Mouse (Mus musculus): ENCODE measurements around the gene Polr2l.

The Polr2l gene

GRCm38 (mm10) chr7:141484186-141485120 lies 9.5 kb upstream of the Polr2l start:
- no peak for DNase-seq (ENCODE audit: low read depth)

GRCm38 (mm10) chr7:141483114-141483653 lies 8.3 kb upstream of the Polr2l start:
- no peak for DNase-seq (ENCODE audit: low read depth)

- no peak for DNase-seq (ENCODE audit: low read depth)
Observed at GRCm38 (mm10) chr7:141482531-141483024, 7.6 kb upstream of the Polr2l start.

- no peak for DNase-seq (ENCODE audit: low read depth)
Observed at GRCm38 (mm10) chr7:141481498-141482401, 6.8 kb upstream of the Polr2l start.

GRCm38 (mm10) chr7:141480842-141481497 lies 6.0 kb upstream of the Polr2l start:
- DNase-seq (ENCODE audit: low read depth), result no peak

GRCm38 (mm10) chr7:141478270-141478748 lies 3.4 kb upstream of the Polr2l start:
- DNase-seq (ENCODE audit: low read depth), result no peak

- DNase-seq (ENCODE audit: low read depth), result no peak
Observed at GRCm38 (mm10) chr7:141477578-141478269, 2.8 kb upstream of the Polr2l start.

- no peak for DNase-seq (ENCODE audit: low read depth)
Observed at GRCm38 (mm10) chr7:141476981-141477370, 2.0 kb upstream of the Polr2l start.

- DNase-seq (ENCODE audit: low read depth), result peak; percentile 76
Observed at GRCm38 (mm10) chr7:141476226-141476980, 1.5 kb upstream of the Polr2l start.

- DNase-seq (ENCODE audit: low read depth), result no peak
Observed at GRCm38 (mm10) chr7:141475805-141476158, 850 bp upstream of the Polr2l start.

GRCm38 (mm10) chr7:141474160-141474559 lies 772 bp downstream of the Polr2l start:
- no peak for DNase-seq (ENCODE audit: low read depth)

GRCm38 (mm10) chr7:141472763-141473162 lies 2.2 kb downstream of the Polr2l start:
- DNase-seq (ENCODE audit: low read depth), result no peak

GRCm38 (mm10) chr7:141472226-141472625 lies 2.7 kb downstream of the Polr2l start:
- no peak for DNase-seq (ENCODE audit: low read depth)

GRCm38 (mm10) chr7:141471236-141471635 lies 3.7 kb downstream of the Polr2l start:
- DNase-seq (ENCODE audit: low read depth), result no peak

- DNase-seq (ENCODE audit: low read depth), result no peak
Observed at GRCm38 (mm10) chr7:141470637-141470944, 4.3 kb downstream of the Polr2l start.

- DNase-seq (ENCODE audit: low read depth), result no peak
Observed at GRCm38 (mm10) chr7:141469901-141470636, 4.9 kb downstream of the Polr2l start.

GRCm38 (mm10) chr7:141469352-141469751 lies 5.6 kb downstream of the Polr2l start:
- DNase-seq (ENCODE audit: low read depth), result no peak

- peak; percentile 63 for DNase-seq (ENCODE audit: low read depth)
Observed at GRCm38 (mm10) chr7:141468522-141469211, 6.3 kb downstream of the Polr2l start.

- DNase-seq (ENCODE audit: low read depth), result no peak
Observed at GRCm38 (mm10) chr7:141468164-141468521, 6.8 kb downstream of the Polr2l start.
